Mouse (Mus musculus) CD4-positive, CD25-positive, alpha-beta regulatory T cell, adult 4 months (primary cell): ENCODE measurements around the gene Lamtor4. TPM values are rescaled to one million over a fixed set of nuclear protein-coding genes. Genes with fewer than 3 reads are reported as not detected.
A peak's percentile ranks its signal among the peaks of the same experiment; 100 is the strongest.
"Not testable (repeated sequence)": the region's sequence is repeated elsewhere in the genome, so short reads cannot be mapped to it uniquely, and the experiment has no call there.

Experiments used
- ATAC-seq: one replicate; pipeline ENCODE4 v1.8.0; 2017
- polyA plus RNA-seq, 2 experiments: library from polyadenylated mRNA; unstranded; fragments of 100-300 nt; shearing (Covaris generic); gene quantifications; one replicate each; pipeline ENCODE4 v1.2.1; 2017

Gene Lamtor4
- polyA plus RNA-seq = 100 to 1,000 TPM; 111 to 120 TPM

DNA sequence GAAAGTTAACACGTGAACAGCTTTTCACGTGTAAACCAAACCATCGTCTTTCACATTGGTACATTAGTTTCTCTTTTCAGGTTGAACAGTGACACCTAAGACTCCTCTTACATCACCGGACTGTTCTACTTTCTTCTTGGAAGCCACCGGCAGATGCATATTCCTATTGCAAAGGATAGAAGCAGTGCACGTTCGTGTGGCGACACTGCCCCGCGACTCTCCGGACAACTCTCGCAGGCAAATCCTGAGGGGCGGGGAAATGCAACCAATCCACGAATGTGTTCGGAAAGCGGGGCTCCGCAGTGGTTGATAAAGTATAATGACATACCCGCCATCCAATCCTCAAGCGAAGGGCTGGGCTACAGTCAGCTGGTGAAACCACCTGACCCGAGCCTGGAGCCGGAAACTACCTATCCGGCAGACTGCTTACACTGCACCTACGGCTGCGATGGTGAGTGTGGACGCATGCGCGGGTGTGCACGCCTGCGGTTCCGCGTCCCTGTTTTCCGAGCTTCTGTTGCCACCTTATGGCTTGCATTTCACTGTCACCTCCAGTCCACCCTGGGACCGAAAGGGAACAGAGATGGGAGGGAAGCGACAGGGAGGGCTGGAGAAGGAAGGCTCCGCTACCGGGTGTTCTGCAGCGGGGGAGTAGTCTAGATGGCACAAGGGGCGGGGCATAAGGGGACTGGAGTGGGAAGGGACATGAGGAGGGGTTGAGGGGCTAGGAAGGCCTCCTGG lies at the start of gene Lamtor4:
TSS of gene Lamtor4 (plus strand) at position 130 of the 741 bp plus-strand sequence.
- ATAC-seq = peak; percentile 96

DNA sequence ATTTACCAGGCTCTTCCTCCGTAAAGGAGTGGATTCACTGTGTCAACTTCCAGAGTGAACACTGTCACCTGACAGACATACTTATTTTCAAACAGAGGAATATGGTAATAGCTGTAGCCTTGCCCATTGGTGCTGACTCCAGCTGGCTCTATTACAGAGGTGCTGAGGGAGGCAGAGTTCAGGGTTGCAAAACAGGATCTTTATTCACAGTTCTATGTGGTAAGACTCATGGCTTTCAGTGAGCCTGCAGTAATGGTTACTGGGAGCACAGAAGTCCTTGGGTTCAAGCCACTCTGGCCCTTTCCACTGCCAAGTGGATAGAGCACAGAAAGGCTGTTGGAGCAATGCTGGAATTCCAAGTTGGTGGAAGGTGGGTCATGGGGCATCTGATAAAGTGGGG lies 48.0 kb upstream of the Lamtor4 start:
- ATAC-seq = no peak

DNA sequence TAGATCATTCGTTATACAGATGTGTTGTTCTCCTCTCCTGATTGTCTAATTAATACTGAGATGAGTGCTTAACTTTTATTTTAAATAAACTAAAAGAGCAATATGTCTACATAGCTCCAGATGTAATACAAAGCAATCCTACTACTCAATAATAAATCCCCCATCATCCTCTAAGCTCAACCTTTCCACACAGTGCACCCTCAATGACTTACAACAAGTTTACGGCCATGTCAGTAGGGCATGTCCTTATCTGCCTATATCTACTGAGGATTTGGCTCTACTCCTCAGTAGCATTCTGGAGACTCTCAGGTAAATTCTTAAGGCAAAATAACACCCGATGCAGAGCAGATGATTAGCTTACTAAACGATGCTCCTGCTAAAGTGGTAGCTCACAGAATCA lies 47.4 kb upstream of the Lamtor4 start:
- no peak for ATAC-seq

DNA sequence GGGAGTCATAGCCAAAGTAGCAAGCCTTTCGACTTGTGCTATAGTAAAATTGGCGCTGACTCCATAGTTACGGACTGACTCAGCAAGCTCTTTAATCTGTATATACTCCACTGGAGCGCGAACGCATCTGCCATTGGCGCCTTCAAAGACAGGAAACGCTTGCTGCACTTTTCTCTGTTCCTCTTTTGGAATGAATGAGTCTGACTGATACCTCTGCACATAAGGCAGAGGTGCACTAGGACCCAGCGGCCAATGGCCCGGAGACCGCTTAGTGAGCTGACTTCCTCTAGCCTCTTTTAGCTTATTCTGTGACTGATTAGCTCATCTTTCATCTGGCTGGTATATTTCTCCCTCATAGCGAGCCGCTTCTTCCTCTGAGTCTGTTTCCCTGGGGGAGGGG lies 38.6 kb upstream of the Lamtor4 start:
- not testable (repeated sequence) for ATAC-seq

DNA sequence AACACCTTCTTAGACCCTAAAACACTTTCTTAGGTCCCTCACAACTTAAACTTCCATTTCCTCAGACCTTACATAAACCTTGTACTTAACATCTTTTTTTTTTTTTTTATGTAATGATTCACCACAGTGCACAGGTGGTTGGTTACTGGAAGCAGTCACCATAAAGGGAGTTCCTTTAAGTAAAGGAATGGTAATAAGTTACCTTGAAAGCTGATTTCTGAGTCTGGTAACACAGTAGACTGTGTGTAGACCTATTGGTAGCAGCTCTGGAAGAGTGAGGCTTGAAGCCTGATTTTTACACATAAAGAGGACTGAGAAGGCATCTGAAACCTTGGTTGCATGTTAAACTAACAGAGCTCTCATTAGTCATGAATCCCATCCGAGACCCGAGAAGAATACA lies 35.4 kb upstream of the Lamtor4 start:
- ATAC-seq = no peak

DNA sequence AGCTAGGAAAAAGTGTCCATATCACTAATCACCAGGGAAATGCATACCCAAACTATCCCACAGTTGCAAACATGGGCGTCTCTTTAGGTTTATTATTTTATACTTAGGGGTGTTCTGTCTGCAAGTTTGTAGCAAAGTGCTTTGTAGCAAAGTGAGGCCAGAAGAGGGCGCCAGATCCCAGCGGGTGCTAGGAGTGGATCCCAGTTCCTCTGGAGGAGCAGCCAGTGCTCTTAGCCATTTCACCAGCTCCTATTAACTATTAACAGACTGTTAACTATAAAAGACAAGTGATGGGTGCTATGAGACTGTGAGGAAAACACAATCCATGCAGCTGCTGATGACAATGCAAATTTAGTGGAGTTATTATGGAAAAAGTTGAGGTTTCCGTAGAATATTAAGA lies 33.2 kb upstream of the Lamtor4 start:
- ATAC-seq = no peak

DNA sequence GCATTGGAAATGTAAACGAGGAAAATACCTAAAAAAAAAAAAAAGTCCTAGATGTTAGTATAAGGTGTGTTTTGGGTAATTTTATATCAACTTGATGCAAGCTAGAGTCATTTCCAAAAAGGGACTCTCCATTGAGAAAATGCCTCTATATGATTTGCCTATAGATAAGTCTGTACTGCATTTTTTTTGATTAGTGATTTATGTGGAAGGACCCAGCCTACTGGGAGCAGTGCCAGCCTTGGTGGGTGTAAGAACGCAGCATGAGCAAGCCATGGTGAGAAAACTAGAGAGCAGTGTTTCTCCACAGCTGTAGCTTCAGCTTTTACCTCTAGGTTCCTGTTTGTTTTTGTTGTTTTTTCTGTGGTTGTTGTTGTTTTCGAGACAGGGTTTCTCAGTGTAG lies 32.0 kb upstream of the Lamtor4 start:
- no peak for ATAC-seq

DNA sequence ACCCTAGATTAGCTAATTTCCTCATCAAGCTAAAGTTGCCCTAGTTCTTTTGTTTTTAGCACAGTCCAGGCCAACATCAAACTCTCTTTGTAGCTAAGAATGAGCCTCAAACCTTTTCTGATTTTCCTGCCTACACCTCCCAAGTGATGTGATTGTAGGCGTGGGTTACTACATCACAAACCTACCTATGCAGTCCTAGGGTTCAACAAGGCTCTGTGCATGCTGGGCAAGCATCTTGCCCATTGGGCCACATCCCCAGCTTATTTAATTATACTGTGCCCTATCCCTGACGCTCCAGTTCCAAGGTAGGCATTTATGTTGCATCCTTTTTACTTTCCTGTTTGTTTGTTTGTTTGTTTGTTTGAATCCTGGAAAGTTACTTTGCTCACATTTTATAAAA lies 29.6 kb upstream of the Lamtor4 start, which contains the start of gene Nxpe5:
TSS of gene Nxpe5 (plus strand) at position 199 of the 400 bp plus-strand sequence.
- no peak for ATAC-seq

DNA sequence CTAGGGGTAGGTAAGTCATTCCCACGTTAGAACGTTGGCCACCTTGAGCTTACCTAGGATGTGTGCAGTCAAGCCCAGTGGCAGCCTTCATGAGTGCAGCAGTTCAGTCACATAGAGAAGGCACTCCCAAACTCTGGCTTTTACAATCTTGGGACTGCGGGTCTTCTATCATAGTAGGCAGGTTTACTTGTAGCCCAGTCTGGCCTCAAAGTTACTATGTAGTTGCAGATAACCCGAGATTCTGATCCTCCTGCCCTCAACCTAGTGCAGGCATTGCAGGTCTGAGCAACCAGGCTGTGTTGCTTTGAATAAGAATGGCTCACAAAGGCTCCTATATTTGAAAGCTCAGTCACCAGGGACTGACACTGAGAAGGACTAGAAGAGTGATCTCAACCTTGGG lies 28.8 kb upstream of the Lamtor4 start:
- no peak for ATAC-seq

DNA sequence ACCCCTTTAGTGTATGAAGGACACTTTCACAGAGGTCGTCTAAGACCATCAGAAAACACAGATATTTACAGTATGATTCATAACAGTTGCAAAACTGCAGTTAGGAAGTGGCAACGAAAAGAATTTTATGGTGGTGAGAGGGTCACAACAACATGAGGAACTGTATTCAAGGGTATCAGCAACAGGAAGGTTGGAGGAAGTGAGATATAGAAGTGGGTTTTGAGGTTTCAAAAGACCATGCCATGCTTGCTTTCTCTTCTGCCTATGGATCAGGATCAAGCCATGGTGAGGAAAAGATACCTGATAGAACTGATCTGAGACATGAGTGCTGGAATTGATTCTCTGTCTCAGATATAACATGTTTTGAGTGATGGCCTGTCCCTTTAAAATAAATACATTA lies 27.9 kb upstream of the Lamtor4 start:
- ATAC-seq = no peak

DNA sequence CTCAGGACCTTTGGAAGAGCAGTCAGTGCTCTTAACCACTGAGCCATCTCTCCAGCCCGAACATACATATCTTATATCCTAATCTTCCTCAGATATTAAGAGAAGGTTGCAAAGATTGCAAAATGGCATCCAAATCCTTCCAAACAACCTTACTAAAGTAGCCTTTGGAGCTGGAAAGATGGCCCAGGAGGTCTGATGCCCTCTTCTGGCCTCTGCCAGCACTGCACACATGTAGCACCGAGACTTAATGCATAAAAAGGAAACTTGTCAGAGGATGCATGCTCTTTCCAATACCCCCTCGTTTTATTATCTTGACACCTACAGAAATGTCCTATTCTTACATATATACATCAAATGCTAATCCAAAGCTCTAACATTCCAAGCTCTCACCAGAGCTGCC lies 27.3 kb upstream of the Lamtor4 start:
- ATAC-seq = no peak

DNA sequence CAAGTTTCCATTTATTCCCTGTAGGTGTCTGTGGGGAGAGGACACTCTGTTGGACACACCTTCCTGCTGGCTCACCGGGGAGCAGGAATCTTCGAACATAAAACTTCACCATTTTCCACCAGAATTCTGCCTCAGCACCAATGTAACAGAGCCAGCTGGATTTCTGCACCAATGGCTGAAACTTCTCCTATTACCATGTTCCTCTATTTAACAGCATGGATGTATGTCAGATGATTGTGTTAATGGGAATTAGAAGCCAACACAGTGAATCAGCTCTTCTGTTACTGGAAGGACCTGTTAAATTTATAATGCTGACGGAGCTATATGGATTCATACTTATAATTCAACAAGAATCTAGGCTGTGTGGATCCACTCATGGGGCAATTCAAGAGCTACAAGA lies 25.8 kb upstream of the Lamtor4 start:
- ATAC-seq = no peak

DNA sequence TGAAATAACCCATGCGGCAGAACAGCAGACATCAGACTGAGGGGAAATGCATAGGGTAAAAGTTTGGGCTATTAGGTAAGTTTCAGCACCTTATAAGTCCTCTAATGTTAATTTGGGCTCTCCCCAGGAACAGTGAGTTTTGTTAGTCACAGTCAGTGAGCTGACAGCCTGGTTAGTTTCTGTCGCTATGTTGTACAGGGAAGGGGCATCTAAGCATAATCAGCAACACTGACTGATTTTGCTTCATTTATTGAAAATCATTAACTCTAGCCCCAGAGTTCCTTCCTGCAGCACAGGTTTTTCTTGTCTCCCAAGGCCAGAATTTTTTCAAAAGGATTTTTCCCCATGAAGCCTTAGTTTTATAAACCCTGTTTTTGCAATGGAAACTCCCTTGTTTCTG lies 21.5 kb upstream of the Lamtor4 start:
- no peak for ATAC-seq

DNA sequence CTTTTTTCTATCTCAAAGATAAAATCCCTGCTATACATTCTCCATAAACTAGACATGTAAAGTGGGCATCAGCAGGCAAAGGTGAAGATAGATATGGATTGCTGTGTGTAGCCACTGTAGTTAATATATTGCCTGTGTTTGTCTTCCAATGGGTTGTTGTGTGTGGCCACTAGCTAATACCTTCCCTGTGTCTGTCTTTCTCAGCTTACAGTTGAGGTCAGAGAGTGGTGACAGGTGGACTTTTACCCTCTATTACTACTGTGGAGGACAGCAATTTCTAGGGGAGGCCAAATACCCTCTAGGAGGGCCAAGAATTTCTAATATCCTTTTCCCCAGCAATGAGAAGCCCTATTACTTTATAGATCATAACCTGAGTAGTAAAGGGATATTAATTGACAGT lies 21.1 kb upstream of the Lamtor4 start:
- ATAC-seq = no peak

DNA sequence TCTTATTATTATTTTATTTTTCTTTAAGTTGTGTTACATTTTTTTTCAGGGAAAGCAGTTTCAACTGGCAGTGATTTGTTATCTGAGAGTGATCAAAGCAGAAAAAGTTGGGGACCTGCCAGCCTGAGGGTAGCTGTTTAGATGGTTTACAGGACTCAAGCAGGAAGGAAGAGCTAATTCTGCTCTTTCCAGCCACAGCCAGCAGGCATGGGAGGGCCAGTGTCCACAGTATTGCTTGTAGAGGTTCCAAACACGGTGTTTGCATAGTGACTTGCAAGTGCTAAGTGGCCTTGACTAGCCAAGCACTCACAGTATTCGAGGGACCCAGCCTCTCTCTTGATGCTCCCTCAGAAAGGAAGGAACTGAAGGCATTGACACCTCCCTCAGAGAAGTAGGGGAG lies 13.8 kb upstream of the Lamtor4 start:
- no peak for ATAC-seq

DNA sequence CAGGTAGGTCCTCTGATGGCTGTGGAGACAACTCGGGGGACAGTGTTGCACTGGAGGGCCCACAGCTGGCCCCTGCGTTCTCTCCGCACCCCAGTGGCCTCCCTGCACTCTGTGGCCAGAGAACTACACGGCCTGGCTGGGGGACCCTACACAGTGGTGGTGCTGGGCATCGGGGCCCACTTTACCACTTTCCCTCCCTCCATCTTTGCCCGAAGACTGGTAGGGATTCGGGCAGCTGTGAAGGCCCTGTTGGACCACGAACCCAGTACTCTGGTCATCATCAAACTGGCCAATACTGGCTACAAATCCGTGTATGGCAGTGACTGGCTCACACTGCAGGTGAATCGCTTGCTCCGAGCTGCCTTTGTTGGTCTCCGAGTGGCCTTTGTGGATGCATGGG lies 4.1 kb upstream of the Lamtor4 start:
- no peak for ATAC-seq

DNA sequence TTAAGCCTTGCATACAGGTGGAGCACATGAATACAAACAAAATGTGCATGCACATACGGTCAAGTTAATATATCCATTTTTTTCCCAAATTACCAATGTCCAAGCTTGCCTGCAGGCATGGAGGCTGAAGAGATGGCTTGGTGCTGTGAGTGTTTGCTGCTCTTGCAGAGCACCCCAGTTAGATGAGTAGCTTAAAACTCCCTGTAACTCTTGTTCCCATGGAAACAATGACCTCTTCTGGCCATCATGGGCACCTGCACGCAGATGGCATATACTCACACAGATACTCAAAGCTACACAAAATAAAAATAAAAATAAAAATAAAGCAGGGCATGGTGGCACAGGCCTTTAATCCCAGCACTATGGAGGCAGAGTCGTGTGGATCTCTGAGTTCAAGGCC lies 2.2 kb upstream of the Lamtor4 start:
- ATAC-seq = no peak

DNA sequence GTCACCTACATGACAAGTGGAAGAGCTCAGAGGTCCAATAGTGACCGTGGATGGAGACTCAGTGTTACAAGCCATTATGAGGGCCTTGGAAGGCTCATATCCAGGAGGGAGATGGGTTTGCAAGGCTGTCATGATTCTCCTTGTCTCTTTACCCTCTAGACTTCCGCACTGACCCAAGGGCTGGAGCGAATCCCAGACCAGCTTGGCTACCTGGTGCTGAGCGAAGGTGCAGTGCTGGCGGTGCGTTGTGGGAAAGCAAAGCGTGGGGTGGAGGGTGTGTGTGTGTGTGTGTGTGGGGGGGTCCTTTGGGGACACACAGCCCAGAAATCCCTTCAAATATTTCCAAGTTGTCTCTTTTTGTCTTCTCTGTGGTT lies 799 bp downstream of the Lamtor4 start:
- ATAC-seq = no peak

DNA sequence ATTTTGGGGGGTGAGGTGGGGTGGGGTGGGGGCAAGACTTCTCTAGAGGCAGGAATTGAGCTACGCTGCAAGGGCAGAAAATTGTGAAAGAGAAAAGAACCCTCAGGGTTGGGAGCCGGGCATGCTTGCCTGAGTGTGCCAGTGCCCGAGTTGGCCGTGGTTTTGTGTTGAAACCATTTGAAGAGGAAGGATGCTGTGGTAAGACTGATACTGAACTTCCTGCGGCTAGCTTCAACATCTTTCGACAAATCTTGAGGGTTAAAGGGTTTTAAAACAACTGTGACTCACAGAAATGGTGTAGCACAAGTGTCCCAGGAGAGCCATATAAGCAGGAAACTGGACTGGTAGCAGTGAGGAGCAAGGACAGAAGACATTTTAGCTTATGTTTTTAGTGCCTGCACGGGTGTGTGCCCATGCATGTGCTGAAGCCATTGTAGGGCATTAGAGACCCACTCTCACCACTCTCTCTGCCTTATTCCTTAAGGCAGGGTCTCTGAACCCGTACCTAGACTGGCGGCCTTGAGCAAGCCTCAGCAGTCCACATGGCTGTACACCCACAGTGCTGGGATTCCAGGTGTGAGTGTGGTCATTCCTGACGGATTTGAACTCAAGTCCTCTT lies 1.8 kb downstream of the Lamtor4 start:
- peak; percentile 46 for ATAC-seq

DNA sequence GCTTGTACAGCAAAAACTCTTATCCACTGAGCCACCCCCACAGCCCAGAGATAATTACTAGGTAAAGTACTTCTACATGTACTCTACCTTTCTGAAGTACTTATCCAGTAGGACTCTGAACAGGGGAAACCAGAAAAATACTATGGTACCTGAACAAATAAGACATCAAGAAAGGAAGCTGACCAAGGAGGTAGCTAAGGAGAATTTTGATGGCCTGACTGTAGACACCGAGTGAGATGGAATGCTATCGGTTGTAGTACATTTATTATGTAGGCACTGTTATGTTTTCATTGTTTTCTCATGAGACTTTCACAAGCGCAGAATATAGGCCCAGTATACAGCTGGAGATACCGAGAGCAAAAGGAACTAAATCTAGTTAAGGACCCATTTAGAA lies 2.3 kb downstream of the Lamtor4 start:
- ATAC-seq = no peak

DNA sequence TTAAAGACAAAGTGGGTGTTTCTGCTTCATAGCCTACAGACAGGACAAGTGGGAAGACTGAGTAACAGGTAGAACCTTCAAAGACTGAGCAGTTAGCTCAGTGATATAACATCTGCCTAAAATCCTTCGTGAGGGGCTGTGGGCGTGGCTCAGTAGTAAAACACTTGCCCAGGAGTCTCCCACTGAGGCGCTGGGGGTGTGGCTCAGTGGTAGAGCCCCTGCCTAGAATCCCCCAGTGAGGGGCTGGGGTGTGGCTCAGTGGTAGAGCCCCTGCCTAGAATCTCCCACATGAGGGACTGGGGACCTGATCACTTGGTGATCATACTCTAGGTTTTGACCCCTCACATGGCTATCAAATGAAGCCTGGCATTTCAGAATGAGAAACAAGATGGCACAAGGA lies 2.8 kb downstream of the Lamtor4 start:
- no peak for ATAC-seq

DNA sequence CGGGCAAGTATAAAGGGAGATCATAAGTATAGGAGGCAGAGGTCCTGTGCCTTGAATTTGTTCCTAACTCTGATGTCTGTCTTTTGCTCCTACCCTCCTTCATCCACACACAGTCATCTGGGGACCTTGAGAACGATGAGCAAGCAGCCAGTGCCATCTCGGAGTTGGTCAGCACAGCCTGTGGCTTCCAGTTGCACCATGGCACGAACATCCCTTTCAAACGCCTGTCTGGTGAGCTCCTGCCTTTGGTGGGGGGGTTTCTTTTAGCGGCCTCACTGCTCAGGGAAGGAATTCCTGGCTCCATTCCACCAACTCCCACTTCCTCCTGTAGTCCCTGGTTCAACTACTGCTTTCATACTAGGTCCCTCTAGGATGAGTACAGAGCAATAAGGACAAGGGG lies 3.3 kb downstream of the Lamtor4 start:
- no peak for ATAC-seq

DNA sequence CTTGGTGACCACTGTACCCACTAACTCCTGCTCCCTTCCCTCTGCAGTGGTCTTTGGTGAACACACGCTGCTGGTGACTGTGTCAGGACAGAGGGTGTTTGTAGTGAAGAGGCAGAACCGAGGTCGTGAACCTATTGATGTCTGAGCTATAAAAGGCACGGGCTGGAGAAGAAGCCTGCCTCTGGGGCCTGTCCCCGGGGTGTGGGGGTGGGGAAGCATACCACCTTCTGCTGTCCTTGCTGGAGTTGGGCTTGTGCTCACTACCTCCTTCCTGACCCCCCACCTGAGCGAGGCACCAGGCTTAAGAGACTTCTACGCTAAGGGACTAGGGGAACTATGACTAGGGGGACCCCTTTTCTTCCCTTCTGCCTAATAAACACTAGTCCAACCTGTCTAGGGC lies 3.7 kb downstream of the Lamtor4 start:
- ATAC-seq = no peak

DNA sequence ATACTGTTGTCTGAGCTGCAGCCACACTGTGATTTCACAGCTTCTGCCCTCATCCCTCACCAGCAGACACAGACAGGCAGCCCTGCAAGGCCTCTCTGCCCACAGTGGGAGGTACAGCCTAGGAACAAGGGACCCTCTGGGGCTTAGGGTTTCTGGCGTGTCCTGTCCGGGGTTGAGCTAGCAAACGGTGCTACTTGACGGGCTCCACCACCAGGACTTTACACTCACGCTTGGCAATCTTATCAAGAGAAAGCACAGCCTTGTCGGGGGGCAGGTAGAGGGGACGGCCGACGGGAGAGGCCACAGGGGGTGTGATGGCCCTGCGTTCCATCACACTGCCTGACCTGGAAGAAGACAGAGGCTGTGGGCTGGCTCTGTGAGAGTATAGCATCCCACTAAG lies 4.8 kb downstream of the Lamtor4 start:
- no peak for ATAC-seq

DNA sequence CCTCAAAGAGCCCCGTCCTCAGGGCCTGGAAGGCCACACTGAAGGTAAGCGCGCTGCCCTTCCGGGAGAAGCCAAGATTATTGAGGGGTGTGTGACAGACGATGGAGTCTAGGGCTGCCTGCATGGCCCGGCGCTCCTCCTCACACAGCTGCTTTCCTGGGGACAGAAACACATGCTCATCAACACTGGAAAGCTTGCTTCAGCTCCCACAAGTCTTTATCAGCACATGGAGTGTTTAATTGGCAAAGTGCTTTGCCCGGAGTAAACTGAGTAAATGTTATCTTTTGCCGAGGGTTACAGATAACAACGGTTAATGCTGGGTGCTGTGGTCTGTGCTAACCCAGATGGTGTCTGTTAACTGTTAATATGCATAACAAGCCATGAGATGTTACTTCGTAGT lies 5.6 kb downstream of the Lamtor4 start:
- ATAC-seq = no peak
